Mouse (Mus musculus): ENCODE measurements around the gene Fbln5. TPM values are rescaled to one million over a fixed set of nuclear protein-coding genes. Genes with fewer than 3 reads are reported as not detected.

The Fbln5 gene
- 0.11 TPM for polyA plus RNA-seq (2017; shearing (Covaris generic))

GRCm38 (mm10) chr12:101818608-101819370 lies at the start of gene Fbln5:
Gene Fbln5 (minus strand): TSS chr12:101819055.

DNA sequence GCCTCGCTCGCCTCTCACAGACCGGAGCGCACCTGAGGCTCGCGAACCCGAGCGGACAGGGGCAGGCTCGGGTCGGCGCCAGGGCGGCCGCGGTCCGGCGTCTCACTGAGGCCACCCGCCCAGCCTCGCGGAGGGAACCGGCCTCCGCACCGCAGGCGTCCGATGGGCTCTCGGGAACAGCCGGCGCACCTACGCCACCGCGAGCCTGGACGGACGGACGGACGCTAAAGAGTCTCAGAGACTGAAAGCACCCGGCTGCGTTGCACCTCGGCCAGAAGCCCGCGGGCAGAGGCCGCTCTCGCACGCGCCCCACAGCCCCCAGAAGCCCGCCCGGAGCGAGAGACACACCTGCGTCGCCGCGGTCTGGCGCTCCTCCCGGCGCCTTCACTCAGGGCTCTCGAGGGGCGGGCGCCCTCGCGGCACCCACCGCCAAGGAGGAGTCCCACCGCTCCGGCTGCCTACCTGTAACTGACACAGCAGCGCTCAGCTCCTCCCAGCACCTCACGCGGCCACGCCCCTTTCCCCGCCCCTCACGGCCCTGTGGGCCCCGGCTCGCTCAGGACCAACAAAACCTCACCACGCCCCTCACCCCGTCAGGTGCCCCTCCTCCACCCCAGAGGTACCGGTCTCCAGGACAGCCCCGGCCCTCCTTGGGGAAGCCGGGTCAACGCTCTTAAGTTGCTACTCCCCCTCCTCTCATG lies 100.7 kb downstream of the Fbln5 start, which contains the start of gene Tc2n:
Gene Tc2n, minus strand, starts transcription at position 470 of the 701 bp plus-strand sequence.

Other genes with a start within 250 kb of the Fbln5 start
- 0.17 TPM for gene Tc2n, start 100.5 kb downstream of the Fbln5 start, polyA plus RNA-seq (2017; shearing (Covaris generic))
- 87.7 TPM for gene Trip11, start 94.2 kb upstream of the Fbln5 start, polyA plus RNA-seq (2017; shearing (Covaris generic))
- 28.9 TPM for gene Atxn3, start 139.2 kb upstream of the Fbln5 start, polyA plus RNA-seq (2017; shearing (Covaris generic))
- 30.9 TPM for gene Cpsf2, start 156.9 kb upstream of the Fbln5 start, polyA plus RNA-seq (2017; shearing (Covaris generic))

Data from activated CD4-positive, CD25-positive, alpha-beta regulatory T cell, adult 9 weeks (primary cell).